Mouse (Mus musculus) thymus, postnatal 10 days (tissue): ENCODE measurements around the gene Scg5.

Experiments used
- DNase-seq, 2 experiments: peaks; one replicate each; pipeline ENCODE4 v3.0.0; 2021; ENCODE audit warnings: low spot score in 2 of 2

Gene Scg5

GRCm38 (mm10) chr2:113806851-113807577 lies 21.9 kb downstream of the Scg5 start:
- no peak for DNase-seq

GRCm38 (mm10) chr2:113805765-113806164 lies 23.2 kb downstream of the Scg5 start:
- no peak for DNase-seq

DNA sequence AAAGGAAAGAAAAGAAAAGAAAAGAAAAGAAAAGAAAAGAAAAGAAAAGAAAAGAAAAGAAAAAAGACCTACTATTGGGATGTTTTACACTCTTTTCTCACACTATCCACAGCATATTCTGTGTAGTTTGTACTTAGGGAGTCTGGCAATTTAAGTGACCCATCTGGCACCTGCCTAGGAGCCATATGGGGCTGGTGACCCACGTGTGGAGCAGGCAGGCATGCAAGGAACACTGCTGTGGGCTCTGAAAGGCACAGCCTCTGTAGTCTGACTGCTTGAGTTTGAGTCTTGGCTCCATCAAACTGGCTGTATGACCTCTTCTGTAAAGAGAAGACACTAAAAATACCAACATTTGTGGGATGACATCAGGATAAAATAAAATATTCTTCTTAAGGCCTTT lies 25.2 kb downstream of the Scg5 start:
- DNase-seq: no peak

- no peak for DNase-seq
Measured at GRCm38 (mm10) chr2:113800846-113801245, 28.1 kb downstream of the Scg5 start.

DNA sequence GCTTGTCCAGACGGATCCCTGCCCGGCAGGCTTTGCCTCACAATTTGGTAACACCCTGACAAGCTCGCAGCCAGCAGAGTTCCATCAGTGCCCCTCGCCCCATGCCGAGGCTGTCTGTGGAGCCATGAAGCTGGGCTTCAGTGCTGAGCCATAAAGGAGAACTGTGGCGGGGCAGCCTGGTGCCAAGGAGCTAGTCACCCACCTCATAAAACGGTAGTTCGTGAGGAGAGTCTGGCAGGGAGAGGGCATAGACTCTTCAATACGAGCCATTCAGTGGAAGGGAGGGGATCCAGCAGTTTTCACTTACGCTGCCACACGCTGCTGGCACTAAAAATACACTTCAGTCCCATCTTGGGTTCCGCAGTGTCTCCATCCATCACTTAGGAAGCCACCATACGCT lies 30.3 kb downstream of the Scg5 start:
- no peak for DNase-seq

- DNase-seq: no peak
Measured at GRCm38 (mm10) chr2:113795186-113795585, 33.7 kb downstream of the Scg5 start.

- DNase-seq: no peak
Measured at GRCm38 (mm10) chr2:113793521-113793920, 35.4 kb downstream of the Scg5 start.

DNA sequence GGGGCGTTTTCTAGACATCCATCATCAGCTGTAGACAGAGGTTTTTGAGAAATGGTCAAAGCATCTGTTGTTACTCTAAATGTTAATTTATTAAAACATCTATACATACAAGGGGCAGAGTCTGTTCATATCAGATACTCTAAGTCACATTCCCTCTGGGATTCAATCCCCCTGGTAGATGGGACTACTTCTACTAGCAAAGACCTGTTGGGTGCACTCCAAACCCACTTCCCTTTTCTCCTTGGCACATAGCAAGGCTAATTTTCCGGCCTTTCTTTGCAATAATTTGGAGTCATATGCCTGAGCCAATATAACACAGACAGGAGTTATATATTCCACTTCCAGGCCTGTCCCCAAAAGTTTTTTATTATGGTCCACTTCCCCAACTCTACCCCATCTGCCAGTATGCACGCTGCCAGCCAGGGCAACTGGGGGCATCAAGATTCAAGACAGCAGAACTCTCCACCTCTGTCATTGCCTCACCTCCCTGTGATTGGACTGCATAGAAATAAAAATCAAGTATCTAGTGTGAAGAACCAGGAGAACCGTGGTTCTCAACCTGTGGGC lies 40.0 kb downstream of the Scg5 start:
- no peak for DNase-seq

DNA sequence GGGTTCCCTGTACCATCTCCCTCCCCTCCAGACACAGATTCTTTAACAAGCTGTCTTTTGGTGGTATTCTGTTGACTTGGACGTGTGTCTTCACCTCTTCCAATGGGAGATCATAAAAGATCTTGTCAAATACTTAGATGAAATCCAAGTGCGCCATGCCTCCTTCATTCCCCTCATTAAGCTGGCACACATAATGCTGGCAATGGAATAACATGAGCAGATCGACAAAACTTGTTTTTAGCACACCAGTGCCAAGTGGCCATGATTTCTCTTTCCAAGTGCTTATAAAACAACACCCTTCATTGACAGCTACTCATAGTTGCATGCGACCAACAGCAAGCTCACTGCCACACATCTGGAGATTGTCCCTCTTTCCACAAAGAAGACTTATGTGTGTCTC lies 41.0 kb downstream of the Scg5 start:
- no peak for DNase-seq

GRCm38 (mm10) chr2:113784851-113785250 lies 44.1 kb downstream of the Scg5 start:
- DNase-seq: no peak

GRCm38 (mm10) chr2:113781521-113781920 lies 47.4 kb downstream of the Scg5 start:
- no peak for DNase-seq

- DNase-seq: no peak
Measured at GRCm38 (mm10) chr2:113781107-113781506, 47.8 kb downstream of the Scg5 start.

DNA sequence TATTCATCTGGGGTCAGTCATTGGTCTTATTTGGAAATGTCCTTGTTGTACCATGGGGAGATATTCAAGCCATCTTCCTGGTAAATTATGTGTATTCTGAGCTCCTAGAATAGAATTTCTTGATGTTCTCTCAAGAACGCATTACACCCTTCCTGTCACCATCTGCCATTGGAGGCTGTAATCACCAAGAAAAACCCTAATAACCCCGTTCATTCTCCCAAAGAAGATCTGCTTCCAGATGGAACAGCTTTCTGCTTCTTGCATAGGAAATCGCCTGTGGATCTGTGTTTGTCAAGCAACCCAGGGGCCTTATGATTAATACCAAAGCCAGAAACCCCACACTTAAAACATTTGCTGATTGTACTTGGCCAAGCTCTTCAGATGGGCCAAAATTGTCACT lies 49.6 kb downstream of the Scg5 start:
- no peak for DNase-seq

- DNase-seq: no peak
Measured at GRCm38 (mm10) chr2:113778036-113778435, 50.9 kb downstream of the Scg5 start.

- DNase-seq: no peak
Measured at GRCm38 (mm10) chr2:113776297-113776696, 52.6 kb downstream of the Scg5 start.

- DNase-seq: no peak
Measured at GRCm38 (mm10) chr2:113774150-113774805, 54.6 kb downstream of the Scg5 start.

DNA sequence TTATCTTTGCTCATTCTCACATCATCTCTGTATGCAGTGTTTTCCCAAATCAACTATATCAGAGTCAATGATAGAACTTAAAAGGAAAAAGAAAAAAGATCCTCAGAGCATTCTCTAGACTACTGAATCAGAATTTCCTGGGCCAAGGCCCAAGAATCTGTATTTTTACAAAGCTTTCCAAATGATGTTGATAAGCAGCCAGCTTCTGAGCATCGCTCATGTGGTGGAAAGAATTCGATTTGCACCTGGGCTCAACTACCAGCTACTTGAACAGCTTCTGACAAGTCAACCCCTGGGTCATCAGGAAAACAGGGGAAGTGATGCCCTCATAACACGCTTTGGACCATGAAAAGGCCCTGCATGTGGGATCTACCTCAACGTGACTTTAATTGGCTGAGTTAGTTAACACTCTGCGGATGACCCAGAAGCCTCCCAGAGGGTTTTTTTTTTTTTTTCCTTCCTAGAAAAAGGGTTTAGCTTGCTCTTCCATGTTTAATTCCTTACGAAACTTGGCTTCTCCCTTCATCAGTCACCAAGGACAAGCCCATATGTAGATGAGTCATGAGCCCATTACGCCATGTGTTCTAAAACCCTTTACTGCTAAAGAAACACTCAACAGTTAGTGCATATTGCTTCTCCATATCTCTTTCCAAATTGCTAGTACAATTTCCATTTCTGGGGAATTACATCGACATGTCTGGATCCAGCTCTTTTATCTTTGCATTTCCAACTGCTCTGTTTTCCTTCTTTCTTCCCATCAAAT lies 60.2 kb downstream of the Scg5 start:
- no peak for DNase-seq

DNA sequence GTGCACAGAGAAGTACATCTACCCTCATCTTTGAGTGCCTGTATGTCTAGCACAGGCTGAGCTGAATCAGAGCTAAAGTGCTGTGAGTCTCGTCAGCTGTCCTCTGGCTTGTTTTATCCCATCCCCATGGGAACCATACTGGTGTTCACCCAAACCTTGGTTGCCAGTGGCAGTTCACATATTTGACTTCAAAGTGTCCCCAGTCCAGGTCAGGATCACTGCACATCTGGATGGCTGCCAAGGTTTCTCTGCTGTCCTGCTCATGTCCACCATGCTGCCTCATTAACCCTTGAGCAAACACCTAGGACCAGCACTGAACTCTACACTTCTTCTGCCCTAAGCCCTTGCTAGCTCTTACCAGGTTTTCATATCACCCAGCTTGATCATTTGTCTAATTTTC lies 63.0 kb downstream of the Scg5 start:
- DNase-seq: no peak

DNA sequence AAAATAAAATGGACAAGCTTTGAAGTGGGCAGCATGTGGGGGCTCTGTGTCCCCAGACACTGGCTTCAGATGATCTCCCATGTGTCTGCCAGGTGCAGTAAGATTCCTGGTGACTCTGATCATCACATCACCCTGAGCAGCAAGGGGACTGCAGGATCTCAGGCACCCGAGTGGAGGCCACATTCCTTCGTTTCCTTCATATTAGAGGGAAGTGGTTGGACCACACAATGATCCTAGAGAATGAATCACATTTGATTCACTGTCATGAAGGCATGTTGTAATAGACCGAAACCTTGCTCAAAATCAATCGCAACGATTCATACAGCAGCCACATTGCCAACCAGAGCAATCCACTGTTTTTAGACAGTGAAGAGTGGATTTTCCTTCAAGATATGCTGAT lies 64.0 kb downstream of the Scg5 start:
- DNase-seq: no peak

- DNase-seq: no peak
Measured at GRCm38 (mm10) chr2:113758311-113759161, 70.4 kb downstream of the Scg5 start, which contains the start of gene Grem1. TSS of gene Grem1 (minus strand) at chr2:113758646.

GRCm38 (mm10) chr2:113757525-113758310 lies 71.2 kb downstream of the Scg5 start:
- DNase-seq: no peak
